Mouse (Mus musculus) forebrain, embryonic 15.5 days (tissue): ENCODE measurements around the gene Gtsf1l. TPM values are rescaled to one million over a fixed set of nuclear protein-coding genes. Genes with fewer than 3 reads are reported as not detected.

Experiments
- microRNA-seq: library from miRNA; unstranded; fragments of <30 nt; microRNA quantifications from one replicate; pipeline ENCODE4, GENCODE M21; 2016
- polyA plus RNA-seq: library from polyadenylated mRNA; unstranded; fragments of >200 nt; fragmentation: Nextera tagmentation; extraction: Ambion mirVana; gene quantifications from 2 replicates; pipeline ENCODE4 v1.2.1, GENCODE M21; 2015

Gene Gtsf1l
- polyA plus RNA-seq, 1 experiment from 2014 or later, result not detected

Small RNA genes within 50 kb of the gene (microRNA-seq; reads per million reads assigned to microRNA genes)
- gene Gm22174 (not detected), gene Mir7003 (not detected)

Other genes starting within 250 kb of the Gtsf1l start
- 172 and 180 TPM in 2 replicates for gene Srsf6, start 156.3 kb downstream of the Gtsf1l start, polyA plus RNA-seq
- gene L3mbtl1, start 144.4 kb downstream of the Gtsf1l start, polyA plus RNA-seq, result 0.86 and 1.3 TPM in 2 replicates
- gene Sgk2, start 100.5 kb downstream of the Gtsf1l start, polyA plus RNA-seq, result 0.32 TPM in 1 of 2 replicates, not detected in the other
- 38.4 and 40.2 TPM in 2 replicates for gene Ift52, start 70.5 kb downstream of the Gtsf1l start, polyA plus RNA-seq
- 11.8 and 14.3 TPM in 2 replicates for gene Mybl2, start 33.2 kb downstream of the Gtsf1l start, polyA plus RNA-seq
- 18.1 and 19.7 TPM in 2 replicates for gene Tox2, start 115.3 kb upstream of the Gtsf1l start, polyA plus RNA-seq